Mouse (Mus musculus): ENCODE results near the gene Reck.

The Reck gene

DNA sequence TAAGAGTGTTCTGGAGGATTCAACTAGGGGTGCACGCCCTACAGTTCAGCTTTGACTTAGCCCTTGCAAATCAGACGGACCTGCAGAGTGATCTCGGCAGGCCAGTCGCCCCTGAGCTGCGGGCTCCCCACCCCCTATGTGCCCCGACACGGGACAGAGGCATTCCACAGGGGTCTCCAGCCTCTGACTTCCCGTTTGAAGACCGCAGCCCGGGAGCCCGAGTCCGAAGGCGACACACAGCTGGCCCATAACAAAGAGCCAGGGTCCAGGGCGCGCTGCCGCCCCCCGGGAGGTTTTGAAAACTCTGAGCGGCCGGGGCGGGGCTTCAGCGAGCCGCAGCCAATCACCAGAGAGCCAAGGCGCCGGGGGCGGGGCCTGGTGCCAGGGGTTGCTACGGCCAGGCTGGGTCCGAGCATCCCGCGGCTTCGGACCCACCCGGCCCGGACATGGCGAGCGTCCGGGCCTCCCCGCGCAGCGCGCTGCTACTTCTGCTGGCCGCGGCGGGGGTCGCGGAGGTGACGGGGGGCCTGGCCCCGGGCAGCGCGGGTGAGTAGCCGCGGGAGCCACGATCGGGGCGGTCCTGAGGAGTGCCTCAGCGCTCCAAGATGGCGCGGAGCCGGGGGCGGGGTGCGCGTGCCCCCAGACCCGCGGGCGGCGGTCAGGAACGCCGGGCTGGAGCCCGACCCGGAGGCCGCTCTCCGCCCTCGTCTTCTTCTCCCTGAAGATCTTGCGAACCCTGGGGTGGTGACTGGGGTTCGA is at the start of gene Reck:
Gene Reck, plus strand, starts transcription at position 371 of the 759 bp plus-strand sequence.
- peak; percentile 61 for DNase-seq (ENCODE audit: low read depth, low spot score)

DNA sequence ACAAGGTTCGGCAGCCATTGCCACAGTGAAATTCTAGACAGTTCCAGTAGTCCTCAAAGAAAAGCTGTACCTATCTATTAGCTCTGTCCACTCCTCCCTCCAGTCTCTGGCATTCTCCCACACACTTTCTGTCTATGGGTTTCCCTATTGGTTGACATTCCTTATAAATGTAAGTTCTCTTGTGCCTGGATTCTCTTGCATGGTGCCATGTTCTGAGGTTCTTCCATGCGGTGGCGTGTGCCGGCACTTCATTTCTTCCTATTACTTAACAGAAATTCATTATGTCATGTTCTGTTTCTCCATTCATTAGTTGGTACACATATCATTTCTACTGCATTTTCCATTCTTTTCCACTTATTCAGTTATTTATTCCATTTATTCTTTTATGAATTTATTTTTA is 46.5 kb upstream of the Reck start:
- DNase-seq (ENCODE audit: low read depth, low spot score) = no peak

DNA sequence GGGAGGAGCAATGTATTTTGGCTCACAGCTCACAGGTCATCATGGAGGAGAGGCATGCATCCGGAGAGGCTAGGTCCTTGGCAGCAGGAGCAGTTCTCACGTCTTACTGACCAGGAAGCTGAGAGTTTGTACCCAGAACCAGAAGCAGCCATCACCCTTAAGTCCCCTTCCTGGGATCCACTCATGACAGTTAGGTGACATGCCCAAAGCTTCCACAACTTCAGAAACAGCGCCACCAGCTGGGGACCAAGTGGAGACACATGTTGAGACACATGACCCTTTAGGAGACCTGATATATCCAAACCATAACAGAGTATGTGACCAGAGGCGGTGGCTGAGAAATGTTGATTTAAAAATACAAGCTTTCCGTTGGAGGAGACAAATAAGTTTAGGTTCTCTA is 43.3 kb upstream of the Reck start:
- peak; percentile 46 for DNase-seq (ENCODE audit: low read depth, low spot score)

DNA sequence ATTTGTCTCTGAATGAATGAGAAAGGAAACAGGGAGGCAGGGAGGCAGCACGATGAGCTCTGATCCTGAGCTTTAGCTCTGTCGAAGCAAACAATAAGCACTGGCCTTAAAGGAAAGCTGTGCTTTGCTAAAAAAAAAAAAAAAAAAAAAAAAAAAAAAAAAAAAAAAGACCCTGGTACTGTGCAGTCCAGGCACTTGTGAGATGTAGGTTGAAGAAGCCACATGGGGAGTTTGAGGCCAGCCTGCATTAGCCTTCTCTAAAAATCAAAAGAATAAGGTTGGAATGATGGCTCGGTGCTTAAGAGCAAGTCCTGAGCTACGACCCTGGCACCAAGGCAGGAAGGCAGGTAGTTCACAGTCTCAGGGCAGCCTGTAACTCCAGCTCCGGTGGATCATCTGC is 41.6 kb upstream of the Reck start:
- DNase-seq (ENCODE audit: low read depth, low spot score) = no peak

DNA sequence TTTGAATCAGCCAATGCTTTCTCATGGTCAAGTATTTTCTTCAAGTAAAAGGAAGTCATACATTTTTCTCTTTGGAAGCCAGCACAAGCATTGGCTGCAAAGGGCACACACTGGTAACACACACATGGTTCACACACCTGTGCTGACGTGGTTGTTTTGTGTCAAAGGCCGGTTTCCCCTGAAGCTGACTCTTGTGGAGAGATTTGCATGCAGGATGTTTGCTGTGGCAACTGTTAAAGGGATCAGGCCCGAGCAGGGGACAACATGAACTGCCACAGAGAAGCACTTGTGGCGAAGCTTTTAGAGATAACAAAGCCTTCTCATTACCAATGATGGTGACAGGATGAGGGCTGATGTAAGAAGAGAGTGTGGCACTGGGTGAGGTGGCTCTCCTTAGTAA is 40.6 kb upstream of the Reck start:
- no peak for DNase-seq (ENCODE audit: low read depth, low spot score)

DNA sequence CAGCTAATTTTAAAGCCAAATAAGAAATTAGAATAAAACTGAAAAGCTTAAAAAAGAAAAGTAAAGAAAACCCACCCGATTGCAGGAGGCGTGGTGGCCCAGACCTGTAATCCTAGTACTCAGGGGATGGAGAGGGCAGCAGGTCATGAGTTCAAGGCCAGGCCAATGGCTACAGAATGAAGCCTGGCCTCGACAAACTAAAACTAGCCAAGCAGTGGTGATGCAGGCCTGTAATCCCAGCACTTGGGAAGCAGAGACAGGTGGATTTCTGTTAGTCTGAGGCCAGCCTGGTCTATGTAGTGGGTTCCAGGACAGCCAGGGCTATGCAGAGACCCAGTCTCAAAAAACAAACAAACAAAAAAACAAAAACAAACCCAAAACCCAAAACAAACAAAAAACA is 37.0 kb upstream of the Reck start:
- DNase-seq (ENCODE audit: low read depth, low spot score) = no peak

DNA sequence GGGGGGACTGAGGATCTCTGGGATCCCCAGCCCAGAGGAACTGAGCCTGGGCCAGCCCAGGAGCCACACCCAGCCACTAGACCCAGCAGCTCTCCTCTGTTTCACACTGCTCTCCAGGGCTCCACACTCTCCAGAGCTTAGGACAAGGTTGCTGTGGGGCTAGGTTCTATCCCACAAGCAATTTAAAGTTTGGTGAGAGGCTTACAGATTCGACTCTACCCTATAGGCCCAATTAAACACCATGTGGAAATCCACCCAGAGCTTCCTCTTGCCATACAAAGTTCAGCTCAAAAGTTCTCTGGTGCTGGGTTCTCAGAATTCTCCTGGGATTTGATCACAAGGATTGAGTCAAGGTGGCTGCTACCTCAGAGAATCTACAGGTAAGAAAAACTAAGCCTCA is 35.2 kb upstream of the Reck start, which contains the start of gene Olfr157:
Gene Olfr157, minus strand, starts transcription at position 101 of the 400 bp plus-strand sequence.
- DNase-seq (ENCODE audit: low read depth, low spot score) = no peak

DNA sequence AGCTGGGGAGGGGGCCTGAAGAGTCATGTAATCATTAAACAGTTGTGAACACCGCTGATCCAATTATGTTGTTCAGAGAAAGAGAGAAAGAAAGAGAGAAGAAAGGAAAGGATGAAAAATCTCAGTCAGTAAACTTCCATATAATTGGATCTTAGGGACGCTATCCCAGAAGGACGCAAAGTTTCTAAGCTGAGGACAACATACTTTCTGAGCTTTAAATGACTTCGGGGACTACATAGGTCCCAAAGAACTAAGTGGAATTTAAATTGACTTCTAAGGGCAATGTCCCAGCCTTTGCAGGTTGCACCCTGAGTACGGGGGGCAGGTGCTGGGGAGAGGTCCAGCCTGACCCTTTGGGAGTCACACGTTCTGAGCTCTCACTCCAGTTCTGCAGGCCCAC is 24.1 kb upstream of the Reck start, which contains the start of gene Olfr155:
Gene Olfr155, plus strand, starts transcription at position 301 of the 400 bp plus-strand sequence.
- DNase-seq (ENCODE audit: low read depth, low spot score) = no peak

DNA sequence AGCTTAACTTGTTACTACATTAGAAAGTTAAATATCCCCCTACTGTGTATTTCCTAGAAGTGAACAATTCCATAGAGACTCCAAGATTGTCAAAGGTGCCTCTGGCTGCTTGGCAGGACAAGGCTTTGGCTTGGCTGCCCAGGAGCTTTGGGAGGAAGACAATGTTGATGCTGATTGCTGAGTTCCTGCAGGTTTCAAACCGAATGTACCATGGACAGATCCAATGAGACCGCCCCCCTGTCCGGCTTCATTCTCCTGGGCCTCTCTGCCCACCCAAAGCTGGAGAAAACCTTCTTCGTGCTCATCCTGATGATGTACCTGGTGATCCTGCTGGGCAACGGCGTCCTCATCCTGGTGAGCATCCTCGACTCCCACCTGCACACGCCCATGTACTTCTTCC is 21.2 kb upstream of the Reck start:
- DNase-seq (ENCODE audit: low read depth, low spot score) = no peak

DNA sequence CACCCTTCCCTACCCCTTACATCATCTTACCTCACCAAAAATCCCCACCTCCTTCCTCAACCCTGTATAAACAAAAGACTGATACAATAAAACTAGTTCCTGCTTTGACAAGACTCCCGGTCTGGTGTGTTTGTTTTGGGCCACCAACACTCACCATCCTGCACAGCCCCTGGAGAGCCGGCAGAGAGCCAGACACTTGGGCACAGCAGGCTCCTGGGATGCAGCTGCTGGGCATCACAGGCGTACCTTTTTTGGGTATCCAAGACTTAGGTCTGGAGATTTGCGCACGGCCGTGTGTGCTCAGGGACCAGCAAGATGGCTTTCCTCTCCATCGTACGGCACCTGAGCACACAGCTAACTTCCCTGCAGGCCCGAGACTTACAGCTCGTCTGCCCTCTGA is 15.4 kb upstream of the Reck start:
- no peak for DNase-seq (ENCODE audit: low read depth, low spot score)

DNA sequence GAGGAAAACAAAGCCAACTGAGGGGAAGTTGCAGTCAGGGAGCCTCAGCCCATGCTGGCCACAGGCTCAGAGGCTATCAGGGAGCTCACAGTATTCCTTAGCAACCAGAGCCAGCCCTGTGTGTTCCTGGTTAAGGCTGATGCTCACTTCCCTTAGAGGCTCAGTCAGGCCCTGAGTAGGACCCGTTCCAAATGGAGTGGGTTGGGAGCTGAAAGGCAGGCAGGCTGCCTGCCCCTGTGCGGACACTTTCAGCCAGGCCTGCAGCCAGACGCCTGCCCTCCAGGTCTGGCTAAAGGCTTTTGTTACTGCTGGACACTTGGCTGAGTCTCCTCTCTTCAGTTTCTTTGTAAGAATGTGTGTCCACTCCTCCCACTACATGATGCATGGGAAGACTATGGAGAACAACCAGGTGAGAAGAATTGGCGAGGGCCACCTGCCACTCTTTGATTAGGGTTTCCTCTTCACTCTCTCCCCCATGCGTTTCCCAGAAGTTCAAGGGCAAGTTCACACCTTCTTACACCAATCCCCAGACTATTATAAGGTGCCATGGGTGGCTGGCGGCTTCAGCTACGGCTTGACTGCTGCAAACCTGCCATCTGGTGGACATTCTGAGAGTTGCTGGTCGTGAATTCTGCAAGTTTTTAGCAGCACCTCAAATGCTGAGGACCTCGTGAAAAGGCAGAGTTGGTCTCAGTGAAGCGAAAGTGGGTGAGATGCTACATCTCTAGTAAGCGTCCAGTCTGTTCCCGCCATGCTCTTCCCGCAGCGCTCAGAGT is 14.4 kb upstream of the Reck start:
- peak; percentile 85 for DNase-seq (ENCODE audit: low read depth, low spot score)

DNA sequence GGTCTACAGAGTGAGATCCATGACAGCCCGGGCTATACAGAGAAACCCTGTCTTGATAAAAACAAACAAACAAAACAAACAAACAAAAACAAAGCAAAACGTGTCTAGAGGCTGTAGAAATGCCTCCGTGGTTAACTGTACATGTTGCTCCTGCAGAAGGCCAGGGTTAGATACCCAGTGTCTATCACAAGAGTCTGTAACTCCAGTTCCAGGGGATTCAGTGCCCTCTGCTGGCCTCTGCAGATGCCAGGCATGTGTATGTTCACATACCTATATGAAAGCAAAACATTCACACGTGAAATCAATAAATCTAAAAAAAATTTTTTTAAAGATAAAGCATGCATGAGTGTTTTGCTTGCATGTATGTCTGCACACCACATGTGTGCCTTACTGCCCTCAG is 12.0 kb upstream of the Reck start:
- DNase-seq (ENCODE audit: low read depth, low spot score) = no peak

DNA sequence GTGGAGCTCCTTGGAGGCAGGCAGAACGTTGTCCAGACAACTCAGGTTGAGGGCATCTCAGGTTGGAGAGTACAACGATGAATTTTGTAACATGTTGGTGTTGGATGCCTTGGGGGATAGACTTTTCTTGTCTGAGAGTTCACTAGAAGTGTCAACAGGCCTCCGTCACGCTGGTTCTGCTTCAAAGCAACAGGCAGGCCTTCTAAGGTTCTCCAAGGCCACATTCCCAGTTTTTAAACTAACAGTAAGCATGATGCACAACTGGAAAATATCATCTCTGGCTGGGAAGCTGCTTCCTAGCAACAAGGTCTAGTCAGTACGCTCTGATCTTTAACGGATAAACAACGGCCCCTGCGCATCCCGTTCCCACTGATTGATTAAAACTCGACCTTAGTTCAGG is 5.5 kb upstream of the Reck start:
- no peak for DNase-seq (ENCODE audit: low read depth, low spot score)

DNA sequence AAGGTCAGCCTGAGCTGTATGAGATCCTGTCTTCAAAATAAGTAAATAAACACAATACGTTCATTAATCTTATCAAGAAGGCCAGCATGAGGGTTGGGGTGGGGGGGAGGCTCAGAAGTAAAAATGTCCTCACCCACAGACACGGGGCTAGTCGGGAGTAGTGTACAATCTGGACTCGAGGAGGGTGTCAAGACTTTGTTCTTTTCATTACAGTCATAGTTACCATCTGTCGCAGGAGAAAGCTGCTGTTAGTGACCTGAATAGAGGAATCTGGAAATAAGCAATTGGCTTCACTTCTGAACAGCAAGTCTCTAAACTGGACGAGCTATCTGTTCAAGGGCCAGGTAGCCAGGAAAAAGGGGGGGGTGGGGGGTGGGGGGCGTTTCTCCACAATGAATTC is 829 bp upstream of the Reck start:
- DNase-seq (ENCODE audit: low read depth, low spot score) = no peak

DNA sequence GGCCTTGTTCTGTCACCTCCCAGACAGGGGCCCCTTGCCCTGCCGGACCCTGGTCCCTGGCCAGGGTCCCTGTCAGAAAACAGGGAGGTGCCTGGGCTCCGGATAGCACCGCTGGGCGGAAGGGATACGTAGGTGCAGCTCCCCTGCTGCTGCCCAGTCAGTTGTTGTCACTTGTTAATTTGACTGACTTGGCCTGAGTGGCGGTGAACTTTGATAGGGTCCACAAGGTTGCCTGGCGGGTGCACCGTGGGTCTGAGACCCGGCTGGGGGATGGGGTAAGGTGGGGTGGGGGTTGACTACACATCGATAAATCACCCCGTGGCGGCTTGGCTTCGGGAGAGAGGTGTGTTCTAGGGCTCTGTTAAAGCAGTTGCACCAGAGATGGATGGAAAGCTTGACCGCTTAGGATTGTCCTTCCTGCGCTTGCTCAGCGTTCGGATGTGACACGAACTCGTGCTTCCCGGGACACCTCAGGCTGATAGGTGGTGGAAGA is 635 bp downstream of the Reck start:
- DNase-seq (ENCODE audit: low read depth, low spot score) = peak; percentile 20

DNA sequence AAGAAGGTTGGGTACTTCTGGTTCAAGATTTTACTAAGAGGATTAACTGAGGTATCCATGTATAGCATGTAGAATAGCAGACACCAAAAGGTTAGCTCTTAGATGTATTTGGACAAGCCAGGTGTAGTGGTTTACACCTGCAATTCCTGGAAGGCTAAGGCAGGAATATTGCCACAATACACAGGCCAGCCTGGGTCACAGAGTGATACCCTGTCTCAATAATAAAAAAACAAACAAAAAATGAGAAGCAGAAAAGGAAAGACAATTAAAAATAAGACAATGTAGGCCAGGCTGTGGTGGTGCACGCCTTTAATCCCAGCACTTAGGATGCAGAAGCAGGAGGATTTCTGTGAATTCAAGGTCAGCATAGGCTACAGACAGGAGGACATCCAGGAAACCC is 1.9 kb downstream of the Reck start:
- no peak for DNase-seq (ENCODE audit: low read depth, low spot score)

DNA sequence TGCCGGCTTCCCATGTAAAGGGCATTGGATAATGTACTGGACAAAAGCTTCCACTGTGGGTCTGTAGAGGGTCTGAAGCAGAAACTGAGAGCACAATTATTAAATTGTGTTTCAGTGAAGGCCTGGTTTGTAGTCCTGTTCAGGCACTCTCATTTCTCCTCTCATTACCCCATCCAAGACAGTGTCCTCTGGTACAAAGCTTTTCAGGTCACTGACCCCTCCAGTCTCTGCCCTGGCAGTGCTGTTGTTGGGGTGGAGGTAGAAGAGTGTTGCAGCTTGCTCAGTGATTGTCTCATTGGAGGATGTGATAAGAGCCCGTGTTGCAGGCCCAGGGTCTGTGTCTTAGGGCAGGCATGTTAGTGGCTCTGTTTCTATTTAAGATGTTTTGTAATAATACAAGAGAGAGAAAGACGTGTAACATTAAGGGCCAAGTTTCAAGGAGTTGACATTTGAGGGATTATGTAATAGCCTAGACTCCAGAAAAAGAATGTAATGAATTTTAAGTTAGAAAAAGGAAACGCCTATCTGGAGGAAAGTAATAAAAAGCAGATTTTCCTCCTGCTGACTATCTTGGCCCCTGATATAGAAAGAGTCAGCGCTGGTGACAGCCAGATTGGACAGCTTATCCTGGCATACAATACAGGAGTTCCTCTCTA is 2.9 kb downstream of the Reck start:
- DNase-seq (ENCODE audit: low read depth, low spot score) = no peak

DNA sequence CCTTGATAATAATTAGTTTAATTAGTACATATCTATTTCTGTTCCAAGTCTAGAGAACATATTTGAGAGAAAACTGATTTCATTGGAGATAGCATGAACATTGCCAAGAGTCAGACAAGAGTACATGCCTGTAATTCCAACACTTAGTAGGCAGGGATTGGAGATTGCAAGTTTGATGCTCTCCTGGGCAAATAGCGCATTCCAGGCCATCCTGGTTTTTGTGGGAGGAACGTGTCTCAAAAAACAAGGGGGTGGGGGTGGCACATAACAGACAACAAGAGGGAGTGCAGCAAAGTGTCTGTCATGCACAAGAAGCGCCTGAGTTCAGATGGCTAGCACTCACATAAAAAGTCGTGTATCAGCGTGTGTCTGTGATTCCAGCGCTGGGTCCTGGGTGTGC is 4.2 kb downstream of the Reck start:
- DNase-seq (ENCODE audit: low read depth, low spot score) = no peak

DNA sequence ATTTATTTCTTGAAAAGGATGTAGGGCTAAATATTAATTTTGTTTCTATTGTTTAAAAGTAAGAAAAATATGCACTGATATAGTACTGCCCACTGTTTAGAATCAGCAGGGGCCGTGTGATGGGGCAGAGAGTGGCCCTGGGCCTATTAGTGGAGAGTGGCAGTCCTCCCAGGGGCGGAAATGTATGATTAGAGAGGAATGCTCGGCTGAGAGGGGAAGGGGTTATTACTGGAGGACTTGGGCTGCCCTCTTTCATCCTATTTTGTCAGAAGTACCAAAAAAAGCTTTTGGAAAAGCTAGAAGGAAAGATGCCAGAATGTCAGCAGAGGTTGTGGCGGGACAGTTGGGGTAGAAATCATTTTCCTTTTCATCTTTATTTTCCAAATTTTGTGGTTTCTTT is 8.9 kb downstream of the Reck start:
- DNase-seq (ENCODE audit: low read depth, low spot score) = no peak

DNA sequence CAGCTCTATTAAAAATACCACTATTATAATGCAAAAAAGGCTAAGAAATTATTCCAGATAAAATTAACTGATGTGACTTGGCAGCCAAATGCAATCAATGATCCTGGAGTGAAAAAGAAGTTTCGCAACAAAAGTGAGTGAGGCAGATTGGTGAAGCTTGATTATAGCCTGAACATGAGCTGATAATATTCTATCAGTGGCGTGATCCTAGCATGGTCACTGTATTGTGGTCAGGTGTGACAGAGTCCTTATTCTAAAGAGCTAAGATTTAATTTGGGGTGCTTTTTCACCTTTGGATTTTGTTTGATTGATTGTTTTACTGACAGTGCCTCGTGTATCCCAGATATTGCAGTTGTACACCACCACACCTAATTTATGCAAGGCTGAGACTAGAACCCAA is 15.9 kb downstream of the Reck start:
- no peak for DNase-seq (ENCODE audit: low read depth, low spot score)

DNA sequence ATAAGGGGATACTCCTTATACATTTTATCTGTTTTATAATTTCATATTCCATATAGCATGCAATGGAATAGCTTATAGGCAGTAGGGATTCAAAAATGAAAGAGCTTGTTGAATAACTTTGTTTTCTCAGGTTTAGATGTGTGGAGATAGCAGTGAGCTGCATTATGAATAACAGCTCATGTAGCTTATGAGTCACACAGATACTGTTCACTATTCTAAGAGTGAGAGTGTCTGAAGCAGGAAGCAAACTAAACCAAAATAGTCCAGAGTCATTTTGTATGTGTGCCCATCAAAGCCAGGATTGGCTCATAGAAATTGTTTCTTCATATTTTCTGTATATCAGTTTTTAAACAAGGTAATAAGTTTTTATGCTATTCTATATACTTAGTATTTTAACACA is 21.9 kb downstream of the Reck start:
- no peak for DNase-seq (ENCODE audit: low read depth, low spot score)

DNA sequence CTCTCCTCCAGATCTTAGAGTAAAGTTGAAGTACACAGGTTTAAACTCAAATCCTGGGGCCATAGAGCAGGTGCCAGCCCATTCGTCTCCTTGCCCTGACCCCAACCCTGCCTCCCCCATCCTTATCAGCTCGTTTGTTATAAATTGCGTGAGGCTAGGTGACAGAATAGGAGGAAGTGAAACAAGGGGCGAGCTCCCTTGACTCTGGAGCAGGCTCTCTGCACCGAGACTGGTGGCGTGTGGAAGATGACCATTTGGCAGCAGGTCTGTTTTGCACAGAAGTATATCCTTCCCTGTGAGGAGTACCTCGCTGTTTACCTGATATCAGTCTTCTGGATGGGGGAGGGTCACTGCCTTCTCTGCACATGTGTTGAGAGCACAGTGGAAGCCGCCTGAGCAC is 23.9 kb downstream of the Reck start:
- no peak for DNase-seq (ENCODE audit: low read depth, low spot score)

Measured in ES-CJ7 (cell line).